Comparison of ENCODE assay signal across 27 mouse cellular contexts in genomic region chr7:65029985-65030384, GRCm38 (mm10).
DNase-seq lines count a peak whose midpoint lies in the region; ATAC-seq lines count a peak whose summit lies in the region.
"Had no signal": no experiment of that assay in that cellular context is flagged by ENCODE, and none has a peak within 500 bp of the region (broad histone marks: within the 10 kb centered on the region; RNA-seq: fewer than 3 reads in every experiment).

No protein-coding gene starts in this region.

- H3K9me3 ChIP-seq in midbrain, embryonic 16.5 days (replicated peaks; ENCODE audit: control insufficient read depth, low read length, poor library complexity, severe bottlenecking) = no peaks in the 10 kb centered on the region
- H3K9me3 ChIP-seq: forebrain, embryonic 13.5 days; limb, embryonic 12.5 days; liver, embryonic 15.5 days had no signal

- no peak overlapping the region for H3K4me3 ChIP-seq in midbrain, embryonic 16.5 days (ENCODE audit: low read depth, low read length)
- H3K4me3 ChIP-seq: forebrain, embryonic 13.5 days; heart, embryonic 12.5 days; limb, embryonic 12.5 days; liver, embryonic 15.5 days; megakaryocyte, embryonic 14.5 days had no signal

- no peaks in the 10 kb centered on the region for H3K4me1 ChIP-seq in midbrain, embryonic 16.5 days (ENCODE audit: control insufficient read depth, insufficient read depth, low read length)
- H3K4me1 ChIP-seq: heart, embryonic 12.5 days; limb, embryonic 12.5 days; liver, embryonic 15.5 days; megakaryocyte, embryonic 14.5 days had no signal

- H3K36me3 ChIP-seq in midbrain, embryonic 16.5 days (ENCODE audit: control insufficient read depth, insufficient read depth, low read length) = no peaks in the 10 kb centered on the region
- H3K36me3 ChIP-seq: heart, embryonic 12.5 days; limb, embryonic 12.5 days; liver, embryonic 15.5 days had no signal

- H3K9ac ChIP-seq in midbrain, embryonic 16.5 days (ENCODE audit: low read depth, low read length) = no peak overlapping the region
- H3K9ac ChIP-seq: forebrain, embryonic 13.5 days; heart, embryonic 12.5 days; limb, embryonic 12.5 days; liver, embryonic 15.5 days; lung, embryonic 14.5 days had no signal

- no peak overlapping the region for H3K4me2 ChIP-seq in midbrain, embryonic 16.5 days (ENCODE audit: low read length)
- H3K4me2 ChIP-seq: forebrain, embryonic 13.5 days; heart, embryonic 12.5 days; limb, embryonic 12.5 days; liver, embryonic 15.5 days; lung, embryonic 14.5 days had no signal

- peak; percentile 19 for DNase-seq in left cerebral cortex, postnatal 4 days
- DNase-seq in left cerebral cortex, postnatal 25 days (ENCODE audit: low spot score in 2 of 2) = no peak
- DNase-seq in ZHBTc4 (ENCODE audit: low read depth, low spot score) = peak; percentile 26
- peak; percentile 14 for DNase-seq in retina, postnatal 7 days (ENCODE audit: low read depth, low spot score)
- no peak for DNase-seq in adrenal gland, postnatal 14 days
- no peak for DNase-seq in lung, postnatal 36 days
- DNase-seq: adrenal gland, adult 2 months; cerebellum, adult 11 months; cerebellum, adult 9-10 months; cerebellum, postnatal 36 days; gastrocnemius, postnatal 14 days; kidney, adult 8-10 months; kidney, postnatal 4 days; layer of hippocampus, postnatal 36 days; lung, embryonic 14.5 days; right cerebral cortex, postnatal 14 days; thymus, postnatal 4 days had no signal

- no peaks in the 10 kb centered on the region for H3K27me3 ChIP-seq in midbrain, embryonic 16.5 days (ENCODE audit: control insufficient read depth, insufficient read depth, low read depth, low read length)
- H3K27me3 ChIP-seq: forebrain, embryonic 13.5 days; heart, embryonic 12.5 days; limb, embryonic 12.5 days; liver, embryonic 15.5 days; megakaryocyte, embryonic 14.5 days had no signal

- 85% methylated on average over 16 of the region's 16 CpGs for WGBS in midbrain, embryonic 16.5 days

- no peak overlapping the region for H3K27ac ChIP-seq in midbrain, embryonic 16.5 days (ENCODE audit: low read length)
- H3K27ac ChIP-seq: forebrain, embryonic 13.5 days; kidney, postnatal 0 days; limb, embryonic 12.5 days; liver, embryonic 15.5 days had no signal

- peak; percentile 68; the same call in 1 of the 2 replicates for ATAC-seq in midbrain, embryonic 16.5 days
- ATAC-seq: activated CD4-positive, CD25-positive, alpha-beta regulatory T cell, adult 4 months; CD4-positive, CD25-positive, alpha-beta regulatory T cell, adult 4 months; forebrain, embryonic 13.5 days; intestine, embryonic 16.5 days had no signal

- intact Hi-C loops in left cerebral cortex, postnatal 4 days (cut with DNase I) = no loop called here
- intact Hi-C loops in left cerebral cortex, postnatal 25 days (cut with DNase I) = no loop called here

Comparison
In these comparisons a context has a peak if more than half of its experiments do, and no peak if none do; other contexts are left out.
1. DNase-seq: peak in left cerebral cortex, postnatal 4 days (single experiment), ZHBTc4 (single experiment) and retina, postnatal 7 days (single experiment); none in left cerebral cortex, postnatal 25 days (0 of 2), adrenal gland, postnatal 14 days (single experiment) and lung, postnatal 36 days (single experiment).